ENCODE assay signal across 27 mouse cellular contexts in the genomic region with DNA sequence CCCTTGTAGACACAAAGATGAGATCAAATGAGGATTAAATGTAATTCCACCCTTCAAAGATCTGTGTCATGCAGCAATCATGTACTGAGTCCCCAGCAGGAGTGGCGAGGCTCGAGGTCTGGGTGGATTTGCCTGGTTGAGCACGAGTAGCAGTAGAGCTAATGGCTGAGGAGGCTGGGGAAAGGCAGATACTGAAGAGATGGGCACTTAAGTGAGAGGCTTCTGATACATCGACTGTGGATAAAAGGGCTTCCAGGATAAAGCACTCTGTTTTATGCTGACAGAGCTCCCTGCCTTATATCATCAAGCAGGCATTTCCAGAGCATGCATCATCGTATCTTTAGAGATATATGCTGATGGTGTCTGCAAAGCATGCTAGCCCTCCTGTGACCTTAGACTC.
DNase-seq lines count a peak whose midpoint lies in the region; ATAC-seq and TF ChIP-seq lines count a peak whose summit lies in the region.
"Had no signal": no experiment of that assay in that cellular context is flagged by ENCODE, and none has a peak within 500 bp of the region (broad histone marks: within the 10 kb centered on the region; RNA-seq: fewer than 3 reads in every experiment).

No protein-coding gene starts in this region.

- H3K36me3 ChIP-seq in heart, embryonic 11.5 days (ENCODE audit: control insufficient read depth, insufficient read depth, low read length): no peaks in the 10 kb centered on the region; the same call in 1 of the 2 replicates
- no peaks in the 10 kb centered on the region for H3K36me3 ChIP-seq in midbrain, embryonic 13.5 days
- H3K36me3 ChIP-seq in midbrain, embryonic 14.5 days (ENCODE audit: control insufficient read depth, insufficient read depth, low read length): no peaks in the 10 kb centered on the region
- peaks cover 6 to 18% of the 10 kb centered on the region in 2 experiments for H3K36me3 ChIP-seq in MEL (ENCODE audit: control insufficient read depth in 1 of 2, insufficient read depth in 2 of 2, low read length in 2 of 2)
- H3K36me3 ChIP-seq: heart, embryonic 15.5 days; limb, embryonic 13.5 days; lung, embryonic 15.5 days had no signal

- peak overlapping the region; percentile 16; the same call in 1 of the 2 replicates for H3K4me2 ChIP-seq in heart, embryonic 11.5 days
- no peak overlapping the region for H3K4me2 ChIP-seq in midbrain, embryonic 13.5 days (replicated peaks)
- no peak overlapping the region for H3K4me2 ChIP-seq in midbrain, embryonic 14.5 days (ENCODE audit: low read length)
- H3K4me2 ChIP-seq: heart, embryonic 15.5 days; limb, embryonic 13.5 days; liver, embryonic 11.5 days; lung, embryonic 15.5 days had no signal

- H3K9ac ChIP-seq in heart, embryonic 11.5 days (ENCODE audit: low read depth, low read length): no peak overlapping the region
- H3K9ac ChIP-seq in midbrain, embryonic 13.5 days (replicated peaks): no peak overlapping the region
- no peak overlapping the region for H3K9ac ChIP-seq in midbrain, embryonic 14.5 days (replicated peaks; ENCODE audit: low read length)
- H3K9ac ChIP-seq in MEL (ENCODE audit: control insufficient read depth, low read depth, low read length, poor library complexity, severe bottlenecking): no peak overlapping the region
- H3K9ac ChIP-seq: heart, embryonic 15.5 days; limb, embryonic 13.5 days; lung, embryonic 15.5 days had no signal

- no peak overlapping the region for H3K4me3 ChIP-seq in heart, embryonic 11.5 days (ENCODE audit: low read depth, low read length)
- H3K4me3 ChIP-seq in midbrain, embryonic 13.5 days (replicated peaks): no peak overlapping the region
- H3K4me3 ChIP-seq in midbrain, embryonic 14.5 days (replicated peaks; ENCODE audit: low read depth, low read length): no peak overlapping the region
- no peak overlapping the region for H3K4me3 ChIP-seq in MEL (ENCODE audit: control insufficient read depth in 1 of 2, insufficient read depth in 1 of 2, low read depth in 2 of 2, low read length in 2 of 2)
- H3K4me3 ChIP-seq: erythroblast, embryonic 14.5 days; gastrocnemius, adult 2 months; heart, embryonic 15.5 days; layer of hippocampus, adult 2 months; limb, embryonic 13.5 days; lung, embryonic 15.5 days; midbrain, embryonic 10.5 days; myocyte had no signal

- CTCF ChIA-PET in Patski (lab: Charles Lee): interaction anchor here (0.9 to 1.3 kb wide), 2 partner anchors 11 to 17 kb away, joined by 3 to 4 read pairs; no protein-coding TSS in a partner anchor

- TF ChIP-seq POLR2A in MEL (IDR thresholded peaks at IDR 0.05; ENCODE audit: control insufficient read depth in 1 of 2, insufficient read depth in 1 of 2, low read depth in 1 of 2, low read length in 2 of 2, poor library complexity in 1 of 2): no peak

- no peak for ATAC-seq in heart, embryonic 11.5 days (replicated peaks; ENCODE audit: insufficient number of reproducible peaks, low FRiP score, low TSS enrichment)
- peak; percentile 5; the same call in 1 of the 2 replicates for ATAC-seq in midbrain, embryonic 13.5 days
- ATAC-seq in midbrain, embryonic 14.5 days (ENCODE audit: low FRiP score, low TSS enrichment): no peak
- ATAC-seq in Patski: peak; percentile 26
- ATAC-seq: CD4-positive, CD25-positive, alpha-beta regulatory T cell, adult 4 months; forebrain, embryonic 16.5 days; hindbrain, embryonic 16.5 days had no signal

- H3K4me1 ChIP-seq in heart, embryonic 11.5 days (ENCODE audit: control insufficient read depth, insufficient read depth, low read length): peaks cover 17% of the 10 kb centered on the region
- H3K4me1 ChIP-seq in midbrain, embryonic 13.5 days (replicated peaks): peaks cover 3% of the 10 kb centered on the region; the same call in 1 of the 2 replicates
- no peaks in the 10 kb centered on the region for H3K4me1 ChIP-seq in midbrain, embryonic 14.5 days (ENCODE audit: control insufficient read depth, insufficient read depth, low read length)
- H3K4me1 ChIP-seq in MEL (ENCODE audit: control insufficient read depth in 1 of 2, insufficient read depth in 2 of 2, low read length in 2 of 2): peaks cover 10 to 11% of the 10 kb centered on the region in 2 experiments; a peak in 3 of 4 replicates
- H3K4me1 ChIP-seq: lung, embryonic 15.5 days; midbrain, embryonic 10.5 days had no signal

- 0 out of 2 replicates have a peak overlapping the region, but pooled peaks have one; percentile 29 for H3K27ac ChIP-seq in heart, embryonic 11.5 days (ENCODE audit: low read depth, low read length)
- H3K27ac ChIP-seq in midbrain, embryonic 13.5 days: no peak overlapping the region
- H3K27ac ChIP-seq in midbrain, embryonic 14.5 days (replicated peaks; ENCODE audit: low read depth, low read length): no peak overlapping the region
- H3K27ac ChIP-seq in MEL (ENCODE audit: control insufficient read depth, low read depth, low read length): no peak overlapping the region
- H3K27ac ChIP-seq: gastrocnemius, adult 2 months; heart, embryonic 15.5 days; layer of hippocampus, adult 2 months; limb, embryonic 13.5 days; lung, embryonic 15.5 days; midbrain, embryonic 10.5 days had no signal

- no peaks in the 10 kb centered on the region for H3K9me3 ChIP-seq in heart, embryonic 11.5 days (replicated peaks; ENCODE audit: control insufficient read depth, low read length)
- H3K9me3 ChIP-seq in midbrain, embryonic 13.5 days: no peaks in the 10 kb centered on the region
- no peaks in the 10 kb centered on the region for H3K9me3 ChIP-seq in midbrain, embryonic 14.5 days (ENCODE audit: control insufficient read depth, low read length)
- H3K9me3 ChIP-seq in MEL (replicated peaks; ENCODE audit: insufficient read depth, low read length): no peaks in the 10 kb centered on the region
- H3K9me3 ChIP-seq: heart, embryonic 15.5 days; limb, embryonic 13.5 days; lung, embryonic 15.5 days; midbrain, embryonic 10.5 days had no signal

- no peak for TF ChIP-seq EP300 in MEL (IDR thresholded peaks at IDR 0.05; ENCODE audit: low read depth in 1 of 2, low read length in 2 of 2)

- no peaks in the 10 kb centered on the region for H3K27me3 ChIP-seq in heart, embryonic 11.5 days (ENCODE audit: control insufficient read depth, insufficient read depth, low read length)
- no peaks in the 10 kb centered on the region for H3K27me3 ChIP-seq in midbrain, embryonic 13.5 days
- no peaks in the 10 kb centered on the region for H3K27me3 ChIP-seq in midbrain, embryonic 14.5 days (ENCODE audit: control insufficient read depth, insufficient read depth, low read length)
- no peaks in the 10 kb centered on the region for H3K27me3 ChIP-seq in MEL (ENCODE audit: control insufficient read depth in 1 of 2, insufficient read depth in 2 of 2, low read length in 2 of 2)
- H3K27me3 ChIP-seq in Patski: no peaks in the 10 kb centered on the region
- H3K27me3 ChIP-seq: heart, embryonic 15.5 days; limb, embryonic 13.5 days; lung, embryonic 15.5 days had no signal

- H3K79me2 ChIP-seq in MEL (ENCODE audit: control insufficient read depth, insufficient read depth, low read length, poor library complexity): no peaks in the 10 kb centered on the region

- TF ChIP-seq RAD21 in MEL (IDR thresholded peaks at IDR 0.05; ENCODE audit: low read depth, low read length): no peak

- in situ Hi-C loops in Patski (cut with MboI; ENCODE audit: low pct_unique_long_range_greater_than_20kb): no loop called here

- POLR2A ChIA-PET in Patski (lab: Charles Lee): no interaction called here

- TF ChIP-seq CTCF in MEL (IDR thresholded peaks at IDR 0.05 in 2 of 3, conservative IDR thresholded peaks at IDR 0.05 in 1 of 3; ENCODE audit: control insufficient read depth in 1 of 3, insufficient read depth in 1 of 3, low read depth in 2 of 3, low read length in 3 of 3, poor library complexity in 1 of 3, severe bottlenecking in 1 of 3): no peak
- TF ChIP-seq CTCF in Patski (IDR thresholded peaks at IDR 0.05): no peak

- WGBS in heart, embryonic 11.5 days (ENCODE audit: insufficient replicate concordance): 36% methylated on average over 5 of the region's 5 CpGs
- WGBS in midbrain, embryonic 13.5 days: 64% methylated on average over 5 of the region's 5 CpGs
- 61% methylated on average over 5 of the region's 5 CpGs for WGBS in midbrain, embryonic 14.5 days

- DNase-seq in heart, adult 9 months (ENCODE audit: low spot score in 2 of 2): no peak
- DNase-seq in midbrain, embryonic 14.5 days: no peak
- DNase-seq in MEL (ENCODE audit: low read depth, low spot score) (peak; percentile 32), Patski (ENCODE audit: low read depth, low spot score) (no peak)
- DNase-seq in layer of hippocampus, adult 8-10 months (ENCODE audit: low spot score in 2 of 2): no peak
- DNase-seq: adrenal gland, adult 8-10 months; cerebellum, adult 11 months; cerebellum, adult 9-11 months; gastrocnemius, adult 2 months; gastrocnemius, postnatal 36 days; kidney, adult 2 months; kidney, postnatal 36 days; thymus, adult 2 months; thymus, postnatal 36 days had no signal

TF ChIP-seq in MEL, 35 proteins besides CTCF, POLR2A, EP300 and RAD21 (continues in another document):
- TF ChIP-seq TCF12 (IDR thresholded peaks at IDR 0.05; ENCODE audit: low read depth, low read length): no peak
- TF ChIP-seq CHD2 (IDR thresholded peaks at IDR 0.05; ENCODE audit: low read length): no peak
- TF ChIP-seq USF2 (IDR thresholded peaks at IDR 0.05; ENCODE audit: borderline replicate concordance in 1 of 2, insufficient read depth in 1 of 2, low read depth in 1 of 2, low read length in 2 of 2): no peak
- no peak for TF ChIP-seq TAL1 (IDR thresholded peaks at IDR 0.05; ENCODE audit: low read length)
- no peak for TF ChIP-seq NRF1 (IDR thresholded peaks at IDR 0.05; ENCODE audit: insufficient read depth, low read depth, low read length, poor library complexity, severe bottlenecking)
- no peak for TF ChIP-seq KAT2A (conservative IDR thresholded peaks at IDR 0.05; ENCODE audit: low read depth, low read length)
- no peak for TF ChIP-seq TBP (IDR thresholded peaks at IDR 0.05; ENCODE audit: low read depth, low read length)
- TF ChIP-seq JUND (IDR thresholded peaks at IDR 0.05; ENCODE audit: low read depth, low read length): no peak
- no peak for TF ChIP-seq MEF2A (IDR thresholded peaks at IDR 0.05; ENCODE audit: extremely low read depth, insufficient replicate concordance, low read depth, low read length, poor library complexity, severe bottlenecking)
- TF ChIP-seq UBTF (IDR thresholded peaks at IDR 0.05; ENCODE audit: borderline replicate concordance, insufficient read depth, low read depth, low read length): no peak
- TF ChIP-seq ZNF384 (IDR thresholded peaks at IDR 0.05; ENCODE audit: low read depth, low read length): no peak
- no peak for TF ChIP-seq MAFK (IDR thresholded peaks at IDR 0.05; ENCODE audit: borderline replicate concordance, low read depth, low read length)
- TF ChIP-seq POLR2AphosphoS5 (IDR thresholded peaks at IDR 0.05; ENCODE audit: borderline replicate concordance, low read depth, low read length): no peak
- TF ChIP-seq SMC3 (IDR thresholded peaks at IDR 0.05; ENCODE audit: low read depth, low read length): no peak
- TF ChIP-seq BHLHE40 (IDR thresholded peaks at IDR 0.05; ENCODE audit: borderline replicate concordance, low read depth, low read length): no peak
- TF ChIP-seq MYB (IDR thresholded peaks at IDR 0.05; ENCODE audit: low read depth, low read length): no peak
- no peak for TF ChIP-seq SIN3A (IDR thresholded peaks at IDR 0.05; ENCODE audit: low read length)

Comparison
In these comparisons a context has a peak if more than half of its experiments do, and no peak if none do; other contexts are left out.
1. ATAC-seq: peak in midbrain, embryonic 13.5 days (single experiment) and Patski (single experiment); none in heart, embryonic 11.5 days (single experiment) and midbrain, embryonic 14.5 days (single experiment).